Mouse (Mus musculus) thymus, postnatal 4 days (tissue): ENCODE data around the gene Wdr20.
"Not testable (repeated sequence)": the region's sequence is repeated elsewhere in the genome, so short reads cannot be mapped to it uniquely, and the experiment has no call there.

Source experiments
- DNase-seq: peaks from one replicate; pipeline ENCODE4 v3.0.0; 2021

The Wdr20 gene

DNA sequence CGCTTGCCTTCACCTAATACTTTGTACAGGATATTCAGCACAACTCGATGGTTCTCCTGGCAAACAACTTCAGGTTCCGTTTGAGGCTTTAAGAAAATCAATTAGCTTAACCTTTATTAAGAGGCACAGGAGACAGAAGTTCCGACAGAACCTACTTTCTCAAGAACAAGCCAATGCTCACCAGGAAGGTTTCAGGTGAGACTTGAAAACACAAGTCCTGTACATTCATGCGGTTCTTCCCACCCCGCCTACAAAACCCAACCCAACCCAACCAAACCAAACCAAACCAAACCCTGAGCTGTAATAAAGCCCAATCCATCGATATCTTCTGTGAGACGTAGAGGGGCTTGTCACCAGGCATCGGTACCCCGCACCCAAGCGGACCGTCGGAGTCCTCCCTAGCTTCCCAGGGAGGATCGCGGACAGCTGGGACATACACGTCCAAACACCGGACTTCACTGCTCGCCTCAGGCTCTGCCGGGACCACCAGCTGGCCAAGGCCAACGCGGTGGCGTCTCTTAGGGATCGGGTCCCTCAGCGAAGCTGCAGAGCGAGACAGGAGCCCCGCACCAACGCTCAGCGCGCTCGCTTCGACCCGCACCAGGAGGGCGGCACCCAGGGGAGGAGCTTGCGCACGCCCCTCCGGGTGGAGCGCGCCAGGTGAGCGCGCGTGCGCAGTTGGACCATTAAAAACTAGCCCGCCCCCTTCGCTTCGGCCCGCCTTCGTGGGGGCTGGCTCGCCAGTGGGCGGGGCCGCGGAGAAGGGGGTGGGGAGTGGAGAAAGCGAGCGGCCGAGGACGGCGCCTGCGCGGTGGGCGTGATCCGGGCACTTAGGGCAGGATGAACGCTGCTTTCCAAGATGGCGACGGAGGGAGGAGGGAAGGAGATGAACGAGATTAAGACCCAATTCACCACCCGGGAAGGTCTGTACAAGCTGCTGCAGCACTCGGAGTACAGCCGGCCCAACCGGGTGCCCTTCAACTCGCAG lies at the start of gene Wdr20:
Wdr20 (plus strand) TSS at position 775 of the 988 bp plus-strand sequence.
- DNase-seq: peak; percentile 100

DNA sequence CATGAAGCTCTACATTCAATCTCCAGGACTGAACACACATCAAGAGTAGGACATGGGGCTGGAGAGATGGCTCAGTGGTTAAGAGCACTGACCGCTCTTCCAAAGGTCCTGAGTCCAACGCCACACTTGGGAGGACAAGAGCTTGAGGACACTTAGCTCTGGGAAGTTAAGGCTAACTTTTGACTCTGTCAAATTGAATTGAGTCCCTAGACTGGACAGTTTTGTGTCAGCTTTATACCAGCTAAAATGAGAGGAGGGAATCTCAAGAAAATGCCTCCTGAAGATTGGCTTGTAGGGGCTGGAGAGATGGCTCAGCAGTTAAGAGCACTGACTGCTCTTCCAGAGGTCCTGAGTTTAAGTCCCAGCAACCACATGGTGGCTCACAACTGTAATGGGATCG lies 48.8 kb upstream of the Wdr20 start:
- not testable (repeated sequence) for DNase-seq

DNA sequence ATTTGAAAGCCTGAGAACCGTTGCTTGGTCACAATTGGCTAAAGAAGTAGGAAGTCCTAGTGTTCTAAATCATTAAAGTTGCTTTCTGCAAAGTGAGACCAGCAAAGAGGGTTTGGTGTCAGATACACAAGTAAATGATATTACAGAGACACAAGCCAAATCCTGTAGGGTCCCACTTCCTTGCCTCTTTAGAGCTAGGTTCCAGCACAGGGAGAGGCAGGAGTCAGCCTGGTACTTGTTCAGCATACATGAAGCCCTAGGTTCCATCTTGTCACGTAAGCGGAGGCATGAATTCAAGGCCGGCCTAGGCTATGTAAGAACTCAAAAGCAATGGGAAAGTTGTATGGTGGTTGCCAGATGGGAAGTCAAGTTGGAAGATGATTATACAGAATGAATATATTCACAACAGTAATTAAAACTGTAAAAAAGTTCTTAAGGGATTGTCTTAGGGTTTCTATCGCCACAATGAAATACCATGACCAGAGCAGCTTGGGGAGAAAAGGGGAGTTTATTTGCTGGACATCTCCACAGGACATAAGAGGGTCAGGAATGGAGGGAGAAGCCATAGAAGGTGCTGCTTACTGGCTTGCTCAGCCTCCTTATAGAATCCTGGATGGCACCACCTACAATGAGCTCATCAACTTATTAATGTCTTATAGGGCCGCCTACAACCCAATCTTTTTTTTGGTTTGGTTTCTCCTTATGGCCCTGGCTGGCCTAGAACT lies 47.7 kb upstream of the Wdr20 start:
- DNase-seq: no peak

DNA sequence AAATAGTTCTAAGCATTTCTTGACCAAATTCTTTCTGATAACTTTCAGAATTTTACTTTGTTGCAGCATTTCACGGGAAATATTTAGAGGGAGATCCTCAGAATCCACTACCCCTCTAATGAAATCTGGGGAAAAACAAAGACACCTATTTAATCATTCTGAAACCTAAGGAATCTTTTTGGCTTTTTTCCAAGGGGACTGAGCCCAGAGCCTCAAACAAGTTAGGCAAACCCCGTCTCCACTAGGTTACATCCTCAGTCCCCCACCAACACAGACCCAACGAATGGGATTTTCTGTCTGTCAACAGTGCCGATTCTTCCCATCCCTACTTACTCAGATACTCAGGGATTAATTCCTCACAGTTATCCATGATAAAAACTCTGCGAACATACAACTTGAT lies 44.4 kb upstream of the Wdr20 start:
- not testable (repeated sequence) for DNase-seq

DNA sequence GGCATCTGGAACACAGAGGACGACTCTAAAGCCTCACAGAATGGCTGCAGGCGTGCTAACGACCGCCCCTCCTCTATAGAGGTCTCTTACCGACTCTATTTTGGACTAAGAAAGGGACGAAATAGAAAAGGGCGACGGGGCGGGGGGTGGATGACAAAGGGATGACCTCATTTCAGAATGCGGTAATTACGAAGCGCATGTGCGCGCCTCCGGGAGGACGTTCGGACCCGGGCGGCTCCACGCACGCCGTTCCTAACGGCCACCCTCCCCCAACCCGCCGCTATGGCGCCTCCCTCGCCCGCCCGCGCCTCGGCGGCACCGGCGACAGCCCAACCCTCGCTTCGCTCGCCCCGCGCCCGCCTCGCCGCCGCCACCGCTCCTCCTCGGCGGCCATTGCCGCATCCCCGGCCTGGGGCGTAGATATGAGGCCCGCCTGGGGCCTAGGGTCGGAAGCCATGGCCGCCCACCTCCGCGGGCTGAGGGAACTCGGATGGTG lies 42.0 kb upstream of the Wdr20 start:
- DNase-seq: peak; percentile 71

DNA sequence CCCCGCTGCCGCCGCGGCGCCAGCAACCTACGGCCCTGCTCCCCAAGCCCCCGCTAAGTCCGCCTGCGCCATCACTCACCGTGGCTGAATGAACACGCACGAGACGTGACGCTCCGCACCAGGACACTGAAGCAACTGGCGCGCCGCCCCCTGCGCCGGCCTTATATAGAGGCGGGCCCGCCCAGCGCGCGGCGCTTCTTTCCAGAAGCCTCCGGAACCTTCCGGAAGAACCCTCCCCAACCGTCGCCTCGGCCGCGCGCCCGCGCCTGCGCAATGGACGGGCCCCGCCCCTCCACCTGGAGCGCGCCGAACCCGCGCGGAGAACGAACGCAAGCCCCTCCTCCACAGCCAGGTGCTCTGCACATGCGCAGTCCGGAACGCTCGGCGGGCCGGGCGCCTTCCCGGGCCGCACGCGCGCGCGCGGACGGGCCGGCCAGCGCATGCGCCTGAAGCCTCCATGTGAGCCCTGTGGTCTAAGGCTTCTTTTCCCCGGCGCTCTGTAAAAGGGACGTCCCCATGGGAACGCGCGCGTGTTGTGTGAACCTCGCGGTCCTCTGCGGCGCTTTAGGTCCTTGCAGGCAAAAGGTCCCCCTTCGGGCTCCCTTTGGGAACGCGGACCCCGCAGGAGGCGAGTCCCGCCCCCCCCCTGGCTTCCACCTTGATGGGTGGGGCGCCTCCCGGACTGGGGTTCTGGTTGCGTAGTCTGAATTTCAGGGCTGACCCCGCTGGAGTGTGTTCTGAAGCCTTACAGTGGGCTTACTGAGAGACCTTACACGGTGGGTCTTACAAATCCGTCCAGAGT lies 41.4 kb upstream of the Wdr20 start:
- DNase-seq: peak; percentile 99

DNA sequence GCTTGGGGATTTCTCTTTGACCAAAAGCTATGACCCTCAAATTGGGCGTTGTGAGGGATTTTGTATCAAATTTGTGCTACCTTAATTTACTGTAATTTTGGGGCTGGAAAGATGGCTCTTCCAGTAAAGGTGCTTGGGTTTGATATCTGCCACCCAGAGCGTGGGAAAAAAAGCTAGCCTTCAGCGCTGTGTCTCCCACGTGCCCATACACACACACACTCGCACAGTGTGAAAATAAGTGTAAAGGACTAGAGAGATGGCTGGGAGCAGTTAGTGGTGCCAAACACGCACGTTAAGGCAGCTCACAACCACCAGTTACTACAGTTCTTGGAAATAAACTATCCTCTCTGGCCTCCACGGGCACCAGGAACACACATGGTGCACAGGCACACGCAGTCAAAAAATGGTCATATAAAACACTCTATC lies 40.8 kb upstream of the Wdr20 start:
- DNase-seq: no peak

DNA sequence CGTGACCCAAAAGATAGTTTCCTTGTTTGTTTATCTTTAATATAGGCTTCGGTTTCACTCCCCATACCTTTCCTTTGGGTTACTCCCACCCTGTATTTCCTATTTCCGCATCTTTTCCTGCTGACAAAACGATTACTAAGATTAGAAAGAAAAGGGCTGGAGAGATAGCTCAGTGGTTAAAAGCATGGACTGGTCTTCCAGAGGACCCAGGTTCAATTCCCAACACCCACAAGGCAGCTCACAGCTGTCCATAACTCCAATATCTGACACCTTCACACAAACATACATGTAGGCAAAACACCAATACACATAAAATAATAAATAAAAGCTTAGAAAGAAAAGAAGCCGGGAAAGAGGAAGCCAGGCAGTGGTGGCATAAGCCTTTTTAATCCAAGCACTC lies 40.3 kb upstream of the Wdr20 start:
- no peak for DNase-seq

DNA sequence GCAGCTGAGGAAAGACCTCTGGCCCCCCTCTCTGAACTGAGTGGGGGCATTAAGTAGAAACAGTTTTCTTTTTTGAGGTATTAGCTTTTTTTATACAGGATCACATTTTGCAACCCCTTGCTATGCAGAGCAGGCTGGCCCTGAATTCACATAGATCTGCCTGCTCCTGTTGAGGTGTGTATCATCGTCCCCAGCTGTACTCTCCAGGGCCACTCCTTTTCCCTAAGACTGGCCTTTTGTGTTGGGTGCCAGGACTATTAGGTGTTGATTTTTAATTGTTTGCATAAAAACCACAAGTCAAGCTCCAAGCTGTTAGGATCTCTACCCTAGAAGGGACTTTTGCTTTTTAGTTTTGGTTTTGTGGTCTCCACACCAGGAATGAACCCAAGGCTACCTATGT lies 39.7 kb upstream of the Wdr20 start:
- no peak for DNase-seq

DNA sequence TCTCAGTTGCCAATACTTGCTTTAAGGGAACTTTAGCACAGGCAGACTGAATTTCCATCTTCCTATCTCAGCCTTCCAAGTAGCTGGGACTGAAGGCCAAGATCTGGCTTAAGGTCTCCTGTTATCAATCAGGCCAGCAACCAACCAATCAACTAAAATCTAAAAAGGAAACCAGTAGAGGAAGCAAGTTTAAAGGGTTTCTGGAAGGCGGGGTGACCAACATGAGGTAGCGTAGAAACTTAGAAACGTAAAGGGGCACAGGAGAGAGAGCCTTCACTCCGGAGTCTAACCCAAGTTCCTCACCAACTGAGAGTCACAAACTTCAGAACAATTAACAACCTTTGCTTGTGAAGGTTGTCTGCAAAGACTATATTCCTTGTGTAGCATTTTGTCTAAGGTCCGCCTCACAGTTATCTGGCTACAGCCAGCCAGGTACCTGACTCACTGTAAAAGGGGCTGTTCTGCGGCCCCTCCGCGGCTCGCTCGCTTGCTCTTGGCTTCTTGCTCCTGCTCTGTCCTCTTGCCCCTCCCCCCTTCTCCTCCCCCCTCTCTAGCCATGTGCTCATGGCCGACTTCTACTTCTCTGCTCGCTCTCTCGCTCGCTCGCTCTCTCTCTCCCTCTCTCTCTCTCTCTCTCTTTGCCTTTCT lies 39.1 kb upstream of the Wdr20 start:
- DNase-seq: peak; percentile 29

DNA sequence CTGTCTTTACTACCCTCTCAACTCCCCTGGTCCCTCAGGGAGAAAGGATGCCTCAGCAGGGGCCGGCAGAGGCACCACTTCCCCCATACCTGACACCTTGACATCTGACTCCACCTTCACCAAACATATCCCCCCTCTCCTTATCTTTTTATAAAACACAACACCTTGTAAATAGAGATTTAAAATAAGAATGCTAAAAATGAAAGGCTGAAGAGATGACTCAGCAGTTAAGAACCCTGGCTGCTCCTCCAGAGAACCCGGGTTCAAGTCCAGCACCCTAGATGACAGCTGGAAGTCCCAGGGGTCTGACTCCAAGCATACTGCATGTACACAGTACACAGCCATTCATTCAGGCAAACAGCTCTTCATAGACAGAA lies 38.6 kb upstream of the Wdr20 start:
- no peak for DNase-seq

DNA sequence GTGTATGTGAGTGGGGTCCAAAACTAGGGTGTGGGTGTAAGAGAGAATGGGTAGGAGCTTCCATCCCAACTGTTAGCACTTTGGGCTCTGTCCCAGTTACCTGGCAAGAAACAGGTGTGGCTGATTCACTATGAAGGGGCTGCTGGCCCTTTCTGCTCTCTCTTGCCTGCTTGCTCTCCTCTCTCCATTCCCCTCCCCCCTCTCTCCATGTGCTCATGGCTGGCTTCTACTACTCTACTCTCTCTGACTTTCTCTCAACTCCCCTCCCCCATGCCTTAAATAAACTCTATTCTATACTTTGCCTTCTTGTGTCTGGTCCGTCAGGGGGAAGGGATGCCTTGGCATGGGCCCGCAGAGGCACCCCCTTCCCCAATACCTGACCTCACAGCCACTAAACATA lies 37.0 kb upstream of the Wdr20 start:
- no peak for DNase-seq

DNA sequence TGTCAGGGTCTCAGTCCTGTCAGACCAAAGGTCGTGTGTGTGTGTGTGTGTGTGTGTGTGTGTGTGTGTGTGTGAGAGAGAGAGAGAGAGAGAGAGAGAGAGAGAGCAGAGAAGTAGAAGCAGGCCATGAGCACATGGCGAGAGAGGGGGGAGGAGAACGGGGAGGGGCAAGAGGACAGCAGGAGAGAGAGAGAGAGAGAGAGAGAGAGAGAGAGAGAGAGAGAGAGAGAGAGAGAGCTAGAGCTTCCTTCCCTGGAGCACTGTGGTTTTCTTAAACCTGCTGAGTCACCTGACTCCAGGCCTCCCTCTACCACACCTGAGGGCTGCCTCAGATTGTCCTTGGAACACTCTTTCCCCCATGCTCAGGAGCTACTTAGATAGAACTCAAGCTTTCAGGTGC lies 36.4 kb upstream of the Wdr20 start:
- not testable (repeated sequence) for DNase-seq

DNA sequence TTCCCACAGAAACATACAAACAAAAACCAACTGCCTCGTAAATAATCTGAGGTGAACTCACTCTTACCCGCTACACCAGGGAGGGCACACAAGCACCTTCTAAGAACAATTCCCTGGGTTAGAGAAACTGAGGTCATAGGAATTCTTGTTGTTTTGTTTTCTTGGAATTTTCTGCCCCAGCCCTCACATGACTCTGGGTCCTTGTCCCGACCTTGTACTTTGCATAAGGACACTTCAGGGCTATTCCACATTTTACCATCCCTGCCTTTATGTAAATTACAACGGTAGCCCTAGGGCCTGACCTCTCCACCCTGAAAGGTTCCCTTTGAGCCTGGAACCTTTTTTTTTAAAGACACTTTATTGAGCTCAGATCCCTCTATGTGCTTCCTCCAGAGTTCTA lies 35.2 kb upstream of the Wdr20 start, which contains the start of gene Hsp90aa1:
Hsp90aa1 (minus strand) TSS at position 173 of the 400 bp plus-strand sequence.
- no peak for DNase-seq

DNA sequence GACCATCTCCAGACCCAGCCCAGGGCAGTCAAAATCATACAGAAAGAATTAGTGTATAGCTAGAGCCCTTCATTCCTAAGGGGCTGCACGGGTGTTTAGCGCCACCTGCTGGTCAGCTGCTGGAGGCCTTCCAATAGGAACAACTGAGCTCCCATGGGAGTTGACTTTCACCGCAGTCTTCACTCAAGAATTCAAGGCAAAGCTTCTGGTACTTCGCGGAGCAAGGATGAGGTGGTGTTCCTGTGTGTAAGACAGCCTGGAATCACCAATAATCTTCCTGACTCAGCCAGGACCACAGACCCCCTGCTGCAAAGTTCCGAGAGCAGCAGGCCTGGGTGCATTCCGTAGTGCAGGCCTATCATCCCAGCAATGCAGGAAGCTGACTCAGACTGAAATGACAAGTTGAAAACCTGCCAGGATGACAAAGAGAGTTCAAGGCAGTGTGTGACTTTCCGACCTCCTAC lies 34.7 kb upstream of the Wdr20 start:
- peak; percentile 92 for DNase-seq

DNA sequence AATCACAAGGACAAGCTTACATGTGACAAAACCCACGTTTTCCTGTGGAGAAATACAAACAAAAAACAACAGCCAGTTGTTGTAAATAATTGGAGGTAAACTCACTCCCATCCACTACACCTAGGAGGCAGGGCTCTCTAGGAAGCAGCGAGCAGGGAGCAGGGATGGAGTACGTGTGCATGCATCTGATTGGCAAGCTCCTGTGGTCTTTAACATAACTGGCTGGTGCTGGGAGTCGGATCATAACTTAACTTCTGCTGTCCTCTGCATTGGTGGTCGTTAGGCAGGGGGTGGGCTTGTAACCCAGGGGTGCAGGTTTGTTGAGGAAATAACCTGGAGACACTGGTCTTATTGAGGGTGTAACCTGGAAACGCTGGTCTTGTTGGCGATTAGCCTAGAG lies 34.1 kb upstream of the Wdr20 start:
- DNase-seq: no peak

DNA sequence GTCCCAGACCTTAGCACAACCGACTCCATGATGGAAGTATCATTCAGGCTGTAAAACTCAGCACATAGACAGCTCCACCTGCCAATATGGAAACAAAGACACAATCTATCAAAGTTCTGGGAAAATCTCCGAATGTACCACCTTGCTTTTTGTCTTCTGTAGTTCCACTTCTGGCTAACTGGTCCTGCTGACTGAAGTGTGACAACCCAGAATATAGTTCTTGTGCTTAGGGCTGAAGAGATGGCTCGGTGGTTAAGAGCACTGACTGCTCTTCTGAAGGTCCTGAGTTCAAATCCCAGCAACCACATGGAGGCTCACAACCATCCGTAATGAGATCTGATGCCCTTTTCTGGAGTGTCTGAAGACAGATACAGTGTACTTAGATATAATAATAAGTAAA lies 32.3 kb upstream of the Wdr20 start:
- DNase-seq: not testable (repeated sequence)

DNA sequence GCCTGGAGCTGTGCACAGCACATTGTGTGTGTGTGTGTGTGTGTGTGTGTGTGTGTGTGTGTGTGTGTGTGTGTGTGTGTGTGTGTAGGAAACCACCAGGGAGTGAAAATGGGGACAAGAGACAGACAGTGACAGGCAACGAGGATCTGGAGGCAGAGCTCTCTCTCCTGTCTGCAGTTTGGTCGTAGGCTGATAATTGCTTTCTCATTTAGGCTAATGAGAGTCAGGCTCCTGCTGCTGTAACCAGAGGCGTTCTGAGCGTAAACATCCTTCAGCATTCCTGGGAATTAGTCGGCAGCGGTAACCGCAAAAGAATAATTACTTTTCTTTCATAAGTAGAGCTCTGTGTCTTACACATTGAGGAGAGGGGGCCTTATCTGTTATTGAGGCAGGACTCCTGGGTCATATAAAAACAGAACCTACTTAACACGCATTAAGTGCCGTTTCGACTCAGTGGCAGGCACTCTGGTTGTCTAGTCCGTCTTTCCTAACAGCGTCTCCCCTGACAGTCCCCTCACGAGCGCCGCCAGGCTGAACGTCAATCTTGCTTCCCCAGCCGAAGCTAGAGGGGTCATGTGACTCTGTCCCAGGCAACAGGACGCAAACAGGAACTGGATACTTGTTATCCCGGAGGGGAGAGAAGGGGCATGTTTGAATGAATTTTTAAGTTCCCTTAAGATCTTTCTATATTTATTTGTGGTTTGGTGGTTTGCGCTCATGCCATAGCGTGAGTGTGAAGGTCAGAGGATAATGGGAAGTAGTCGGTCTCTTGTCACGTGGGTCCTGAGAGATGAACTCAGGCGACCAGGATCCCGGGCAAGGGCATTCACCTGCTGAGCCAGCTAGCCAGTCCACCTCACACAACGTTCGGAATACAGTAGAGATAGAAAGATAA lies 31.2 kb upstream of the Wdr20 start:
- DNase-seq: peak; percentile 66

DNA sequence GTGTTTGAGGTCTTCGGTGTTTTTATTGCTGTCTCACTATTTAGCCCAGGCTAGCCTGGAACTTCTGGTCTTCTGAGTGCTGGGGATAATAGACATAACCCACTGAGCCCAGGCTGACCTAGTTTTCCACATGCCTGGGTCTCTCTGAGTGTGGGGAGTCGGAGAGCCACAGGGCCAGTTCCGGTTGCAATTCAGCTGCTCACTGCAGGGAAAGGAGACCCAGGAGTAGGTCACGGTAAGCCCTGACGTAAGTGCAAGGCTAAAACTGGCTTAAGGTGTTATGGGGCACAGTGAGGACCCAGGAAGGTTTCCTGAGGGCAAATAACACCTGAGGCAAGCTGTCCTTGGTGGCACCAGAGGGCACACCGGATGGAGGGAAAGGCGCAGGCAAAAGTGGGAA lies 30.3 kb upstream of the Wdr20 start:
- DNase-seq: no peak

DNA sequence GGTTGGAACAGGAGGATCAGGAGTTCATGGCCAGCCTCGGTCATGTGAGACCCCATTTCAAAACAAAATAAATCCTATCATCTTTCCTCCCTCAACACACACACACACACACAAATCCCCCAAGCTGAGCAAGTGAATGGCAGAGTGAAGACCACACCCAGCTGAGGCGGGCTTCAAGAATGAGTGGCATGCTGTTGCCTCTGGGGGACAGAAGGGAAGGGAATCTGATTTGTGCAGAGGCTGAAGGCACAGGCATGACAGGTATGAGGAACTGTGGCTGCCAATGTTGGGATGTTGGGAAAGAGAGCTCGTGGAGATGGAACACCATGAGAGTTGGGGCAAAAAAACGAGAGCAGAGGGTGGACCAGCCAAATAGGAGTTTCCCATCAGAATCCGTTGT lies 26.5 kb upstream of the Wdr20 start:
- DNase-seq: no peak

DNA sequence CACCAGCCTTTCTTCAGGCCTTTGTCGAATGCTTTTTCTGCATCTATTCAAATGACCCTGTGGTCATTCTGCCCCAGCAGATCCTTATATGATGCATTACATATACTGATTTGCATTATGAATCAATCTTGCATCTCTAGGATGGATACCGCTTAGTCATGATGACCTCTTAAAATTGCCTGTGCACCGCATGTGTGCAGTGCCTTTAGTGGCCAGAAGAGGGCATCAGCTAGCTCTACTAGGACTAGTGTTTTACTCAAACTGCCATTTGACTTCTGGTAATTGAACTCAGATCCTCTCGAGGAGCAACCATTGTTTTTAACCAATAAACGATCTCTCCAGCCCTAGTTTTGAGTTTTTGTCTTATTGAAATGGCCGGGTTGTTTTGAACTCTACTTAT lies 24.0 kb upstream of the Wdr20 start:
- peak; percentile 61 for DNase-seq
